Mouse (Mus musculus) ES-E14 (cell line): ENCODE measurements around the gene Hist1h3g.

Source experiments
- CHD2 ChIP-seq: IDR thresholded peaks from 2 replicates; pipeline ENCODE4 v1.6.1; 2014; ENCODE audit warnings: mild to moderate bottlenecking, low read depth, low read length, inconsistent platforms
- HCFC1 ChIP-seq: IDR thresholded peaks from 2 replicates; pipeline ENCODE4 v1.6.1; 2012; ENCODE audit warnings: low read length, inconsistent platforms, borderline replicate concordance; ENCODE audit not compliant: insufficient read depth
- ZC3H11A ChIP-seq: IDR thresholded peaks from 2 replicates; pipeline ENCODE4 v1.6.1; 2012; ENCODE audit warnings: low read depth, mild to moderate bottlenecking, inconsistent platforms, low read length, borderline replicate concordance
- ZNF384 ChIP-seq: IDR thresholded peaks from 2 replicates; pipeline ENCODE4 v1.6.1; 2012; ENCODE audit warnings: low read depth, low read length, inconsistent platforms

GRCm38 (mm10) chr13:23582219-23583056, 47.2 kb downstream of the Hist1h3g start:
- TF ChIP-seq CHD2 = peak; percentile 59; the same call in 1 of the 2 replicates
- peak; percentile 74 for TF ChIP-seq ZNF384
- TF ChIP-seq ZC3H11A = no peak
- no peak for TF ChIP-seq HCFC1
